ENCODE assay signal across 16 mouse cellular contexts in genomic region chr13:30801886-30802285, GRCm38 (mm10). TPM values are rescaled to one million over a fixed set of nuclear protein-coding genes. Genes with fewer than 3 reads are reported as not detected.
"Had no signal": no experiment of that assay in that cellular context is flagged by ENCODE, and none has a peak within 500 bp of the region (broad histone marks: within the 10 kb centered on the region; RNA-seq: fewer than 3 reads in every experiment).

No protein-coding gene starts in this region.

- H3K27me3 ChIP-seq: liver, embryonic 13.5 days; midbrain, embryonic 12.5 days had no signal

- H3K36me3 ChIP-seq: liver, embryonic 13.5 days; midbrain, embryonic 12.5 days had no signal

- H3K27ac ChIP-seq: kidney, postnatal 0 days; layer of hippocampus, adult 2 months; left cerebral cortex, adult 2 months; liver, embryonic 13.5 days; midbrain, embryonic 12.5 days had no signal

- ATAC-seq: intestine, embryonic 16.5 days had no signal

- H3K4me2 ChIP-seq: liver, embryonic 13.5 days; midbrain, embryonic 12.5 days had no signal

- DNase-seq: kidney, adult 18-20 months; kidney, adult 9 months; kidney, postnatal 25 days; layer of hippocampus, adult 9-11 months; liver, embryonic 13.5 days; lung, adult 2 months; lung, postnatal 14 days; lung, postnatal 4 days had no signal

- H3K9ac ChIP-seq: liver, embryonic 13.5 days; midbrain, embryonic 12.5 days had no signal

- H3K4me3 ChIP-seq: layer of hippocampus, adult 2 months; left cerebral cortex, adult 2 months; liver, embryonic 13.5 days; midbrain, embryonic 12.5 days had no signal

- H3K9me3 ChIP-seq: liver, embryonic 13.5 days; midbrain, embryonic 12.5 days had no signal

- H3K4me1 ChIP-seq: liver, embryonic 13.5 days; midbrain, embryonic 12.5 days had no signal

RNA-seq across cellular contexts. Expression of gene Irf4, which starts 52.9 kb away (rescaled TPM):
- polyA plus RNA-seq: limb, embryonic 11.5 days; neural tube, embryonic 11.5 days; neural tube, embryonic 14.5 days had no signal
